Mouse (Mus musculus) spleen, adult 2 months (tissue): ENCODE data around the gene Adam22. TPM values are rescaled to one million over a fixed set of nuclear protein-coding genes. Genes with fewer than 3 reads are reported as not detected.

Experiments used
- DNase-seq, 2 experiments: peaks; one replicate each; pipeline versions ENCODE4 v3.0.0 to v3.0.0-alpha.2; 2012 to 2021; ENCODE audit warnings: low spot score in 2 of 2, low read depth in 1 of 2
- H3K27ac ChIP-seq: fragments of 200-500 bp; 2 replicates; pipeline ENCODE4 v1.5.1; 2012; ENCODE audit warnings: low read length, inconsistent platforms; ENCODE audit not compliant: insufficient read depth
- H3K27me3 ChIP-seq: fragments of 200-500 bp; 2 replicates; pipeline ENCODE4 v1.6.1; 2012; ENCODE audit warnings: mild to moderate bottlenecking, moderate library complexity, low read length, inconsistent platforms; ENCODE audit not compliant: control insufficient read depth, insufficient read depth
- H3K36me3 ChIP-seq: fragments of 200-500 bp; 2 replicates; pipeline ENCODE4 v1.6.1; 2012; ENCODE audit warnings: mild to moderate bottlenecking, low read length, inconsistent platforms; ENCODE audit not compliant: control insufficient read depth, insufficient read depth
- H3K4me1 ChIP-seq: fragments of 200-500 bp; 2 replicates; pipeline ENCODE4 v1.6.1; 2011; ENCODE audit warnings: inconsistent platforms; ENCODE audit not compliant: control insufficient read depth, insufficient read depth, insufficient read length
- H3K4me3 ChIP-seq: fragments of 200-500 bp; 2 replicates; pipeline ENCODE4 v1.5.1; 2011; ENCODE audit warnings: mild to moderate bottlenecking, inconsistent platforms; ENCODE audit not compliant: insufficient read depth, insufficient read length; ENCODE audit errors: extremely low read depth
- CTCF ChIP-seq: fragments of 200-500 bp; IDR thresholded peaks from 2 replicates; pipeline ENCODE4 v1.5.1; 2011; ENCODE audit warnings: mild to moderate bottlenecking, inconsistent platforms; ENCODE audit not compliant: insufficient read depth, insufficient read length, insufficient replicate concordance; ENCODE audit errors: extremely low read depth
- POLR2A ChIP-seq: fragments of 200-500 bp; IDR thresholded peaks from 2 replicates; pipeline ENCODE4 v1.6.1; 2011; ENCODE audit warnings: low read depth, low read length, inconsistent platforms
- WGBS: fragments of 180-500 bp; shearing (Covaris S2); methylation state at CpG from one replicate; pipeline ENCODE4 v1.1.7; 2018; 5-methylcytosine and 5-hydroxymethylcytosine counted together
- polyA plus RNA-seq: library from polyadenylated mRNA; depleted of rRNA; stranded (reverse); fragments of >200 nt; gene quantifications from 2 replicates; pipeline ENCODE4 v1.2.3, GENCODE M21; 2012

The Adam22 gene
- polyA plus RNA-seq, 1 experiment: 1.1 TPM

DNA sequence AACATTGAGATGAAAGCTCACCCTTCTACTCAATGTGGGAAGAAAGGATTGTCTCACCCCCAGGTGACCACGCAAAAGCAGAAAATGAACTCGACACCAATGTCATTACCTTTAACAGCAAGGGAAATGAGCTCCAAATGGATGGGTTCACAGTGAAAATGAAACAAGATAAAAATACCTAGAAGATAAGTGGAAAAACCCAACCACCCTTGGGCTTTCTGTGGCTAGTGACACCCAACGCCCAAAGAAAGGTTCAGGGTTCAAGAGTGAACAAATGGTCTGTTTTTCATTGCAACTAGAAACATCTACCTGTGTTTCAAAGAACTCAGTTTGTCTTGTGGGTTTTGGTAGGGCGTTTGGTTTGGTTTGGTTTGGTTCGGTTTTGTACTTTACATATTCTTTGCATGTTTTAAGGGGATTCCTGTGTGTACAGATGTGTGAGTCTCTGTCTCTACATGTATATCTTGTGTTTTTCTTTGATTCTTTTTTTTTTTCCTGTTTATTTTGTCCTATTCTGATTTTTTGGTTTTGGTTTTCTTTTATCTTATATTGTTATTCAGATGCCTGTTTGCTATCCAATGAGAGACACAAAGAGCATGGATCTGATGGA, 6.4 kb upstream of the Adam22 start:
- no peaks in the 10 kb centered on the region for H3K4me1 ChIP-seq
- no peaks in the 10 kb centered on the region for H3K36me3 ChIP-seq
- 84% methylated on average over 5 of the region's 5 CpGs for WGBS
- H3K4me3 ChIP-seq: no peak overlapping the region
- no peak for DNase-seq
- TF ChIP-seq POLR2A (no peak), CTCF (no peak)
- H3K27me3 ChIP-seq: no peaks in the 10 kb centered on the region
- no peak overlapping the region for H3K27ac ChIP-seq

DNA sequence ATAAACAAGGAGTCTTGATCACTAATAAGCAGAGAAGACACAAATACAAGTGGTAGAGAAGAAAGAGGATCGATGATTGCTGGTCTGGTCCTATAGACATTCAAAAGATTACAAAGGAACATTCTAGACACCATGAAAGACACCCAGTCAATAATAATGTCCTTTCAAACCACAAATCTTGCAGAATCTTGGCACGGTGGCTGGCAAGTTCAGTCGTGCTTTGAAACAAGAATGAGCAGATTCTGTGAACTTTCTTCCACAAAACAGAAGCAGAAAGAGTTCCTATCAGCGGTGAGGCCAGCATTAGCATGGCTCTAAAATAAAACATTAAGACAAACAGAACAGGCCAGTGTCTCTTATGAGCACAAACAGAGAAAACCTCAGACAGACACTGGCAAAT, 5.5 kb upstream of the Adam22 start:
- H3K27ac ChIP-seq: no peak overlapping the region
- H3K36me3 ChIP-seq: no peaks in the 10 kb centered on the region
- WGBS: 82% methylated on average over 4 of the region's 4 CpGs
- no peak for DNase-seq
- no peaks in the 10 kb centered on the region for H3K27me3 ChIP-seq
- TF ChIP-seq POLR2A: no peak
- no peak for TF ChIP-seq CTCF
- H3K4me3 ChIP-seq: no peak overlapping the region
- H3K4me1 ChIP-seq: no peaks in the 10 kb centered on the region

DNA sequence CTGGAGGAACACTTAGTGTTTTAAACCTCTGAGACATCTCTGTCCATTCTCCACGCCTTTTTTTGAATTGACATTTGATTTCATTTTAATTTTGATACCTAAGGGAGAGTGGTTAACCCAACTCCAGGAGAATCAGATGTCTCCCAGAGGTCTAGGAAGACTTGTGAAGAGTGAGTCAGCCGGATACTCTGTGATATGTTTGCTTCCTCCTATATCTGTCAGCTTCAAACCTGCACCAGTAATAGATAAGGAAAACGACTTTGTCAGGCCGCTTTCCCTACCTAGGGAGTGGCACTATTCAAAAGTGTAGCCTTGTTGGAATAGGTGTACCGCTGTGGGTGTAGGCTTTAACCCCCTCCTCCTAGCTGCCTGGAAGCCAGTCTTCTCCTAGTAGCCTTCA, 821 bp upstream of the Adam22 start:
- Histone ChIP-seq H3K4me1 (peaks cover 2% of the 10 kb centered on the region; the same call in 1 of the 2 replicates), H3K27ac (no peak overlapping the region), H3K36me3 (no peaks in the 10 kb centered on the region), H3K27me3 (peaks cover 7% of the 10 kb centered on the region), H3K4me3 (no peak overlapping the region)
- TF ChIP-seq CTCF: no peak
- TF ChIP-seq POLR2A: no peak
- 79% methylated on average over 5 of the region's 5 CpGs for WGBS
- DNase-seq: no peak

GRCm38 (mm10) chr5:8368328-8368692, 350 bp upstream of the Adam22 start:
- Histone ChIP-seq H3K36me3 (no peaks in the 10 kb centered on the region), H3K4me1 (peaks cover 2% of the 10 kb centered on the region; the same call in 1 of the 2 replicates), H3K4me3 (no peak overlapping the region), H3K27me3 (peaks cover 7% of the 10 kb centered on the region), H3K27ac (no peak overlapping the region)
- TF ChIP-seq CTCF (no peak), POLR2A (no peak)
- no peak for DNase-seq
- WGBS: 65% methylated on average over 7 of the region's 7 CpGs

GRCm38 (mm10) chr5:8366771-8367613, 968 bp downstream of the Adam22 start:
- peaks cover 7% of the 10 kb centered on the region for H3K27me3 ChIP-seq
- DNase-seq: no peak
- no peaks in the 10 kb centered on the region for H3K36me3 ChIP-seq
- TF ChIP-seq CTCF (no peak), POLR2A (no peak)
- peaks cover 2% of the 10 kb centered on the region; the same call in 1 of the 2 replicates for H3K4me1 ChIP-seq
- H3K27ac ChIP-seq: no peak overlapping the region
- no peak overlapping the region; the same call in 1 of the 2 replicates for H3K4me3 ChIP-seq
- 14% methylated on average over 25 of the region's 25 CpGs for WGBS

DNA sequence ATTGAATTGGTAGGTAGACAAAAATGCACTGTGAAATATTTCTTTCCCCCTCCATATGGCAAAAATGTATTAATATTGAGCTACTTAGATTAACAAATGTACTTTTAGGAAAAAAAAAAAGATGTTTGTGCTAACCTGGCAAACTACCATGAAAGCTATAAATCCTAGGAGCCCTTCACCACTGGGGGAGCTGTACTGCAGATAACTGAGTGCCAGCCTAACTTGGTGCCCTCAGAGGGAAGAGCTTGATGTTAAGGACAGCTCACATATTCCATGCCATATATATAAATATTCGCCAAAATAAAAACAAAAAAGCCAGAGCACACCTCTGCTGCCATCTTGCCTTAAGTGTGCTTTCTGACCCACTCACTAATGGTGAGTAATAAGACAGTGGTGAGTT, 5.6 kb downstream of the Adam22 start:
- TF ChIP-seq CTCF (no peak), POLR2A (no peak)
- Histone ChIP-seq H3K27ac (no peak overlapping the region), H3K4me1 (no peaks in the 10 kb centered on the region), H3K36me3 (no peaks in the 10 kb centered on the region), H3K27me3 (no peaks in the 10 kb centered on the region), H3K4me3 (no peak overlapping the region)
- no peak for DNase-seq
- 77% methylated on average over 1 of the region's 1 CpGs for WGBS

GRCm38 (mm10) chr5:8357677-8358076, 10.3 kb downstream of the Adam22 start:
- H3K4me1 ChIP-seq: no peaks in the 10 kb centered on the region
- H3K27me3 ChIP-seq: no peaks in the 10 kb centered on the region
- H3K4me3 ChIP-seq: no peak overlapping the region
- 39% methylated on average over 8 of the region's 8 CpGs for WGBS
- H3K36me3 ChIP-seq: no peaks in the 10 kb centered on the region
- H3K27ac ChIP-seq: no peak overlapping the region
- TF ChIP-seq CTCF (no peak), POLR2A (no peak)
- DNase-seq: no peak
